Mouse (Mus musculus) cortical plate, adult 2 months (tissue): Measurements from ENCODE around the gene Tle3.

Experiments used
- CTCF ChIP-seq: fragments of 200-500 bp; IDR thresholded peaks from 2 replicates; pipeline ENCODE4 v1.5.1; 2011; ENCODE audit warnings: mild to moderate bottlenecking, control low read depth, low read length; ENCODE audit not compliant: insufficient read depth; ENCODE audit errors: extremely low read depth
- POLR2A ChIP-seq: fragments of 200-500 bp; IDR thresholded peaks from 2 replicates; pipeline ENCODE4 v1.6.1; 2011; ENCODE audit warnings: mild to moderate bottlenecking, low read length, control low read depth; ENCODE audit not compliant: insufficient read depth; ENCODE audit errors: extremely low read depth

DNA sequence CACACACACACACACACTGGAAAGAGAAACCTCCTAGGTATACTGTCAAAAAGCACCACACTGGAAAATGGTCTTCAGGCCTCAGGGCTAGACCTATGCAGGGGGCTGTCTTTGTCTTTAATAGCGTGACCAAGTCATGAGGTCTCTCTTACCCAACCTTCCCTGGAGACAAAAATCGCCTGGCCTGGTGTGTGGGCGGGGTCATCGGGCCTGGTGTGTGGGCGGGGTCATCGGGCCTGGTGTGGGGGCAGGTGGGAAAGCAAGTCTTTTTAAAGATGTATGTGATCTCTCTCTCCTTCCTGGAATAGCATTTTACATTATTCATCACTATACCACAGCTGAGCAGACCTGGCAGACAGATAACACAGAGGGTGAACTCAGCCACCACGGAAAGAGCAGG, 25.2 kb upstream of the Tle3 start:
- no peak for TF ChIP-seq POLR2A
- no peak for TF ChIP-seq CTCF
